Mouse (Mus musculus) neural tube, embryonic 15.5 days (tissue): ENCODE measurements around the gene Bach2. TPM values are rescaled to one million over a fixed set of nuclear protein-coding genes. Genes with fewer than 3 reads are reported as not detected.

Experiments used
- ATAC-seq: fragments of 200-750 bp; cut with Nextera tagmentation; 2 replicates; pipeline ENCODE4 v1.8.0; 2017; ENCODE audit warnings: mild to moderate bottlenecking, moderate TSS enrichment, moderate library complexity; ENCODE audit not compliant: low FRiP score
- H3K27ac ChIP-seq: fragments of 300-500 bp; sonication (generic); replicated peaks from 2 replicates; pipeline ENCODE4 v1.5.1; 2015; ENCODE audit warnings: mild to moderate bottlenecking, inconsistent platforms
- H3K27me3 ChIP-seq: fragments of 300-500 bp; sonication (generic); replicated peaks from 2 replicates; pipeline ENCODE4 v1.6.1; 2015; ENCODE audit warnings: inconsistent platforms
- H3K36me3 ChIP-seq: fragments of 300-500 bp; sonication (generic); 2 replicates; pipeline ENCODE4 v1.6.1; 2015; ENCODE audit warnings: inconsistent platforms
- H3K4me1 ChIP-seq: fragments of 300-500 bp; sonication (generic); 2 replicates; pipeline ENCODE4 v1.6.1; 2015; ENCODE audit warnings: inconsistent platforms
- H3K4me2 ChIP-seq: fragments of 300-500 bp; sonication (generic); 2 replicates; pipeline ENCODE4 v1.6.1; 2015; ENCODE audit warnings: inconsistent platforms, mild to moderate bottlenecking, moderate library complexity
- H3K4me3 ChIP-seq: fragments of 300-500 bp; sonication (generic); replicated peaks from 2 replicates; pipeline ENCODE4 v1.5.1; 2015; ENCODE audit warnings: mild to moderate bottlenecking, inconsistent platforms
- H3K9ac ChIP-seq: fragments of 300-500 bp; sonication (generic); replicated peaks from 2 replicates; pipeline ENCODE4 v1.6.1; 2015; ENCODE audit warnings: mild to moderate bottlenecking, inconsistent platforms
- H3K9me3 ChIP-seq: fragments of 300-500 bp; sonication (generic); replicated peaks from 2 replicates; pipeline ENCODE4 v1.6.1; 2016; ENCODE audit warnings: inconsistent platforms
- WGBS: fragments of 180-500 bp; shearing (Covaris S2); methylation state at CpG from one replicate; pipeline ENCODE4 v1.1.7; 2015; ENCODE audit warnings: mixed read lengths; 5-methylcytosine and 5-hydroxymethylcytosine counted together
- polyA plus RNA-seq: library from polyadenylated mRNA; unstranded; fragments of >200 nt; fragmentation: Nextera tagmentation; extraction: Ambion mirVana; gene quantifications from 2 replicates; pipeline ENCODE4 v1.2.1, GENCODE M21; 2015

Bach2 gene
- polyA plus RNA-seq, 1 experiment from 2014 or later: 24.3 TPM

DNA sequence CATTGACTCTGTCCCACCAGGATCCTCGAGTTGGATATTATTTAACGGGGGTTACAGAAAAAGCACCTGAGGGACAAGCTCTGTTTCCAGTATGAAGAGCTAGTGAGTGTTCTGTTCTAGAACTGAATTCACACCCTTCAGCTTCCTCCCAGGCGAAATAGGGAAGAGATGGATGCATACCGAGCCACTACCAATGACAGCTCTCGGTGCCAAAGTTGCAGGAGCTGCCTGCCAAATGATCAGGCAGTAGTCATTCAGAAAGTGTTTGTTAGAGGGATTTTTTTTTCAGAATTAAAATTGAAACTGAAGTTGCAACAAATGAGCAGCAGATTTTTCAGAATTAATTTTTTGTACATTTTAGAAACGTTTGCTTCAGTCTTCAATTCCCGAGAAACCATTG, 223.4 kb downstream of the Bach2 start:
- no peak overlapping the region for H3K4me3 ChIP-seq
- H3K4me1 ChIP-seq: no peaks in the 10 kb centered on the region
- H3K4me2 ChIP-seq: no peak overlapping the region
- no peaks in the 10 kb centered on the region for H3K27me3 ChIP-seq
- H3K9ac ChIP-seq: no peak overlapping the region
- H3K9me3 ChIP-seq: no peaks in the 10 kb centered on the region
- no peak for ATAC-seq
- H3K36me3 ChIP-seq: no peaks in the 10 kb centered on the region
- WGBS: 78% methylated on average over 7 of the region's 7 CpGs
- no peak overlapping the region for H3K27ac ChIP-seq

DNA sequence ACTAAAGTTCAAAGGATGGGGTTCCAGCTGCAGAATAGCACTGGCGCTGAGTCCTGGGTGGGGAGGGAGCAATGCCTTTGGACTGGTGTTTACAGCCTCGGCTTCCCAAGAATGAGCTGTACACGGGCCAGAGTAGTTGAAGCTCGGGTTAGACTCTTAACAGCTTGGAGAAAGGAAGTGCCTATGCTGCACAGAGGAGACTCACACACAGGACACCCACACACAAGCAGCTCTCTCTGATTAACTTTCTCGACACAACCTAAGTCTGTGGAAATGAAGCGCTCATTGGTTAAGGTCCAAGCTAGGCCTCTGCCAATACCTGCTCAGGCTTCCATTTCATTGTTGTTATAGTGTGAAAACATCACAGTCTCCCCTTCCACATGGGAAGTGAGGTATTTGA, 224.5 kb downstream of the Bach2 start:
- H3K4me1 ChIP-seq: no peaks in the 10 kb centered on the region
- H3K9ac ChIP-seq: no peak overlapping the region
- H3K4me2 ChIP-seq: no peak overlapping the region
- no peaks in the 10 kb centered on the region for H3K9me3 ChIP-seq
- 88% methylated on average over 6 of the region's 6 CpGs for WGBS
- no peak overlapping the region for H3K4me3 ChIP-seq
- ATAC-seq: no peak
- H3K27me3 ChIP-seq: no peaks in the 10 kb centered on the region
- no peak overlapping the region for H3K27ac ChIP-seq
- no peaks in the 10 kb centered on the region for H3K36me3 ChIP-seq

DNA sequence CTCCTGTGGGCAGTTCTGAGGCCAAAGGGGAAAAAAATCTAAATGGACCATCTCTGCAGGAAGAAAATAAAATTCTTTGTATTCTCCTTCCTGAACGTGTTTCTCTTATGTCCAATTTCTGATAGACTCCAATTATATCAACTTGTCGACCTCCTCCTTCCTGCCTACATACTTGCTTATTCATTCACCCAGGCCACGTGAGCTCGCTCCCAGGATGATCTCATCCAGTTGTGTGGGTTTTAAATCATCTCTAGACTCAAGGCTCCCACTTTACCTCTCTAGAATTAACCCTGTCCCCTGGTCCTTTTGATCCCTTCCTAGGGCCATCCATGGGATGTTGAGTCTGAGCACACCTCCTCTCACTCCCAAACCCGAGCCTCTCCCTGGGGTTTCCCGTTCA, 225.9 kb downstream of the Bach2 start:
- H3K4me2 ChIP-seq: no peak overlapping the region
- H3K27ac ChIP-seq: no peak overlapping the region
- H3K36me3 ChIP-seq: no peaks in the 10 kb centered on the region
- no peaks in the 10 kb centered on the region for H3K9me3 ChIP-seq
- 76% methylated on average over 6 of the region's 6 CpGs for WGBS
- H3K4me3 ChIP-seq: no peak overlapping the region
- no peaks in the 10 kb centered on the region for H3K27me3 ChIP-seq
- ATAC-seq: no peak
- H3K9ac ChIP-seq: no peak overlapping the region
- no peaks in the 10 kb centered on the region for H3K4me1 ChIP-seq

DNA sequence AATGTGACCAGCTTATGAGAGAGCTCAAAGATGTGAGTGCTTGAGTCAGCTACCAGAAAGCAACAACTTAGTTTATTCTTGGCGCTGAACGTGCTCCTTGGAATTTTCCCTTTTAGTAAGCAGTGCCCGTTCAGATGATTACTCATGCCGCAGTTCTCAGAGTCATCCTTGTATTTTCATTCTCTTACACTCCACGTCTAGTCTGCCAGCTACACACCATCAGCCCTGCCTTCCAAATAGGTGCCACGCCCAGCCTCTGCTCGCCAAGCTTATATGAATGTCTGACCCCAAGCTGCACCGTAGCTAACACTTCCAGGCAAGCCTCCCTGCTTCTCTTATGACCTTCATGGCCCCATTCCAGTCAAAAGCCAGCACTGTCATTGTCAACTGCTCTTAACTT, 227.4 kb downstream of the Bach2 start:
- no peaks in the 10 kb centered on the region for H3K36me3 ChIP-seq
- H3K9me3 ChIP-seq: no peaks in the 10 kb centered on the region
- H3K9ac ChIP-seq: no peak overlapping the region
- WGBS: 89% methylated on average over 8 of the region's 8 CpGs
- no peak overlapping the region for H3K27ac ChIP-seq
- no peaks in the 10 kb centered on the region for H3K27me3 ChIP-seq
- ATAC-seq: no peak
- H3K4me2 ChIP-seq: no peak overlapping the region
- no peaks in the 10 kb centered on the region for H3K4me1 ChIP-seq
- no peak overlapping the region for H3K4me3 ChIP-seq

DNA sequence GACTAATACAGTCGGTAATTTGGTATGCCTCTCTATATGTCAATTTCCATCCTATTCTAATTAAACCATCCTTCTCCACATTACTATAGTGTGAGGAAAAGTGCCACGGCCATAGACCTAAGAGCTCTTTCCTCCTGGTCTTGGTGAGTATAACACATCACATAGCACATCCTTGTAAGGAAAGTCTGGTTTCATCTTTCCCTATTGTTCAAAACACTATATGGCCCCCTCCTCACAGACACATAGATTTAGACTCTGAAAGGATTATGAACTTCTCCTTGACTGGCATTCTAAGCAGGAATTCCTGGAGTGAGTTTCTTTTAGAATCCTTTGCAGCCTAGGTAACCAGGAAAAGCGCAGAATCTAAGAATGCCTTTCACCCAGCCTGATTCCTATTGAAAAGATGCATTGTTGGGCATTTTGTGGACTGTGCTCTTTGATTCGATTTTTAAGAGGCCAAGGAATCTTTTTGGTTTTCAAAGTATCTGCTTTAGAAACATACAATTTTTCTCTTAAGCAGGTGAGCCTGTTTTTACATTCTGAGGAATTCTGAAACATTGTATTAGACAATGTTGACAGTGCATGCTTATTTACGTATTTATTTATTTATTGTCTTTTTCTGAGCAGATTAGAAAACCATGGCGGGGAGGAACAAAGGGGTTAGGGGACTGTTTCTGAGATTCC, 239.5 kb downstream of the Bach2 start:
- H3K27me3 ChIP-seq: no peaks in the 10 kb centered on the region
- no peak for ATAC-seq
- no peak overlapping the region for H3K9ac ChIP-seq
- peaks cover 58% of the 10 kb centered on the region for H3K4me1 ChIP-seq
- H3K4me3 ChIP-seq: no peak overlapping the region
- H3K9me3 ChIP-seq: no peaks in the 10 kb centered on the region
- H3K27ac ChIP-seq: no peak overlapping the region
- H3K36me3 ChIP-seq: no peaks in the 10 kb centered on the region
- no peak overlapping the region for H3K4me2 ChIP-seq
- 32% methylated on average over 6 of the region's 6 CpGs for WGBS

DNA sequence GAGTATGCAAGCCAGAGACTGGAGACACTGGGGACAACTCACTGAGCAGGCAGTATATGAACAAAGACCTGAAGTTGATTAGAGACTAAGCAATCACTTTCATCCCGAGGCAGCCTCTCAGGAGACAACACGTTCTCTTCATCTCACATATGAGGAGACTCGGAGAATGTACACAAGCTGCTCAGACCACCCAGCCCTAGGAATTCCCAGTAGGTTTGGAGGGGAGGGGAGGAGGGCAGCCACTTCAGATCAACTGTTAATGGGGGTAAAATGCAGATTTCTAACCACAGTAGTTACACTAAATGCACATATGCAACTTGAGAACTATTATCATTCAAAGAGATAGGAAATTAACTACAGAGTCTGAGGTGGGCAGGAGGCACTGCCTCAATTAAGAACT, 240.6 kb downstream of the Bach2 start:
- Histone ChIP-seq H3K36me3 (no peaks in the 10 kb centered on the region), H3K4me2 (no peak overlapping the region), H3K27me3 (no peaks in the 10 kb centered on the region), H3K4me1 (peaks cover 62% of the 10 kb centered on the region), H3K4me3 (no peak overlapping the region), H3K9ac (no peak overlapping the region), H3K9me3 (no peaks in the 10 kb centered on the region), H3K27ac (0 out of 2 replicates have a peak overlapping the region, but pooled peaks have one; percentile 23)
- ATAC-seq: no peak
- 24% methylated on average over 3 of the region's 3 CpGs for WGBS

GRCm38 (mm10) chr4:32479801-32480700, 241.4 kb downstream of the Bach2 start:
- Histone ChIP-seq H3K27me3 (no peaks in the 10 kb centered on the region), H3K4me3 (no peak overlapping the region), H3K36me3 (no peaks in the 10 kb centered on the region), H3K9ac (no peak overlapping the region), H3K4me2 (no peak overlapping the region), H3K9me3 (no peaks in the 10 kb centered on the region), H3K27ac (no peak overlapping the region), H3K4me1 (peaks cover 62% of the 10 kb centered on the region)
- no peak for ATAC-seq
- WGBS: 50% methylated on average over 16 of the region's 16 CpGs

GRCm38 (mm10) chr4:32481366-32482055, 242.9 kb downstream of the Bach2 start:
- Histone ChIP-seq H3K27ac (peak overlapping the region; percentile 70), H3K4me3 (no peak overlapping the region), H3K27me3 (no peaks in the 10 kb centered on the region), H3K9ac (no peak overlapping the region), H3K9me3 (no peaks in the 10 kb centered on the region), H3K4me2 (peak overlapping the region; percentile 34), H3K4me1 (peaks cover 71% of the 10 kb centered on the region), H3K36me3 (no peaks in the 10 kb centered on the region)
- WGBS: 16% methylated on average over 18 of the region's 18 CpGs
- peak; percentile 20 for ATAC-seq

GRCm38 (mm10) chr4:32482138-32482537, 243.5 kb downstream of the Bach2 start:
- no peaks in the 10 kb centered on the region for H3K27me3 ChIP-seq
- H3K9me3 ChIP-seq: no peaks in the 10 kb centered on the region
- no peak for ATAC-seq
- H3K9ac ChIP-seq: no peak overlapping the region
- H3K27ac ChIP-seq: peak overlapping the region; percentile 70
- WGBS: 55% methylated on average over 8 of the region's 8 CpGs
- peaks cover 72% of the 10 kb centered on the region for H3K4me1 ChIP-seq
- H3K36me3 ChIP-seq: no peaks in the 10 kb centered on the region
- H3K4me2 ChIP-seq: no peak overlapping the region
- H3K4me3 ChIP-seq: no peak overlapping the region

GRCm38 (mm10) chr4:32482936-32483335, 244.3 kb downstream of the Bach2 start:
- Histone ChIP-seq H3K4me1 (peaks cover 76% of the 10 kb centered on the region), H3K9me3 (no peaks in the 10 kb centered on the region), H3K4me2 (no peak overlapping the region), H3K4me3 (no peak overlapping the region), H3K36me3 (no peaks in the 10 kb centered on the region), H3K27me3 (no peaks in the 10 kb centered on the region), H3K27ac (peak overlapping the region; percentile 70), H3K9ac (no peak overlapping the region)
- peak; percentile 26; the same call in 1 of the 2 replicates for ATAC-seq
- WGBS: 11% methylated on average over 8 of the region's 8 CpGs

GRCm38 (mm10) chr4:32485848-32486247, 247.2 kb downstream of the Bach2 start:
- Histone ChIP-seq H3K4me1 (peaks cover 49% of the 10 kb centered on the region), H3K36me3 (no peaks in the 10 kb centered on the region), H3K9ac (no peak overlapping the region), H3K9me3 (no peaks in the 10 kb centered on the region), H3K4me3 (no peak overlapping the region), H3K27ac (peak overlapping the region; percentile 80), H3K4me2 (peak overlapping the region; percentile 43; the same call in 1 of the 2 replicates), H3K27me3 (no peaks in the 10 kb centered on the region)
- ATAC-seq: no peak
- 35% methylated on average over 5 of the region's 5 CpGs for WGBS
